In the genomic region with DNA sequence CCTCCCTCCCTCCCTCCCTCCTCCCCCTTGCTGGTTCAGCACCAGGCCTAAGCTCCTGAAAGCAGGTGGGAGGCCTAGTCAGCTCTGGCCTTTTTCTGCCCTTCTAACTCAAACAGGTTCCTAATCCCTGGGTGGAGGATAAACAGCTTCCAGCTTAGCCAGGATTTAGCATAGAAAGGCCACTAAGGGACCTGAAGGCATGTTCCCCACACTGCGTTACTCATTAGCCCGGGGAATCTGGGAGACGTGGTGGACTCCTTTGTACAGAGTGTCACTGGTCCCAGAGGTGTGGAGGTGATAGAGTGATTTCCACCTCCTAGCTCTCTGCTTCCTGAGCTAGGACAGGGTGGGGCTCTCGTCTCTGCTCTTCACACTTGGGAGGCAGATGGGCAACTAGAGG, we compare ENCODE assay signal across 21 mouse cellular contexts. TPM values are rescaled to one million over a fixed set of nuclear protein-coding genes. Genes with fewer than 3 reads are reported as not detected.
DNase-seq lines count a peak whose midpoint lies in the region; ATAC-seq and TF ChIP-seq lines count a peak whose summit lies in the region.
"Had no signal": no experiment of that assay in that cellular context is flagged by ENCODE, and none has a peak within 500 bp of the region (broad histone marks: within the 10 kb centered on the region; RNA-seq: fewer than 3 reads in every experiment).

No protein-coding gene starts in this region.

- no peak overlapping the region for H3K9ac ChIP-seq in intestine, embryonic 16.5 days (ENCODE audit: low read depth, low read length)
- no peak overlapping the region for H3K9ac ChIP-seq in intestine, postnatal 0 days (ENCODE audit: low read depth, low read length)
- no peak overlapping the region for H3K9ac ChIP-seq in stomach, postnatal 0 days (ENCODE audit: low read length)
- H3K9ac ChIP-seq: embryonic facial prominence, embryonic 12.5 days; limb, embryonic 15.5 days; liver, embryonic 15.5 days; midbrain, embryonic 15.5 days had no signal

- H3K4me2 ChIP-seq in intestine, embryonic 16.5 days (ENCODE audit: low read depth, low read length), result no peak overlapping the region
- H3K4me2 ChIP-seq in intestine, postnatal 0 days (replicated peaks; ENCODE audit: low read depth), result no peak overlapping the region
- H3K4me2 ChIP-seq in stomach, postnatal 0 days (replicated peaks; ENCODE audit: low read depth), result no peak overlapping the region
- H3K4me2 ChIP-seq: embryonic facial prominence, embryonic 12.5 days; limb, embryonic 15.5 days; liver, embryonic 15.5 days; midbrain, embryonic 15.5 days had no signal

- 46% methylated on average over 4 of the region's 4 CpGs for WGBS in intestine, embryonic 16.5 days
- 34% methylated on average over 4 of the region's 4 CpGs for WGBS in intestine, postnatal 0 days
- 32% methylated on average over 4 of the region's 4 CpGs for WGBS in stomach, postnatal 0 days

- DNase-seq in kidney, postnatal 36 days, result peak; percentile 48 to 52
- no peak for DNase-seq in kidney, adult 9 months
- DNase-seq in retina, postnatal 1 day, result peak; percentile 68
- no peak for DNase-seq in stomach, postnatal 0 days (ENCODE audit: low spot score)
- no peak for DNase-seq in gastrocnemius, postnatal 10 days
- DNase-seq: adrenal gland, postnatal 14 days; cerebellum, adult 2 months; cerebellum, postnatal 25 days; heart, postnatal 4 days; lung, postnatal 4 days; right cerebral cortex, postnatal 14 days; spleen, adult 18-20 months; thymus, adult 18-20 months; thymus, postnatal 36 days had no signal

- no peak overlapping the region for H3K27ac ChIP-seq in intestine, embryonic 16.5 days (ENCODE audit: low read length)
- no peak overlapping the region for H3K27ac ChIP-seq in intestine, postnatal 0 days (ENCODE audit: low read depth, low read length)
- no peak overlapping the region; the same call in 1 of the 2 replicates for H3K27ac ChIP-seq in stomach, postnatal 0 days (replicated peaks)
- H3K27ac ChIP-seq: embryonic facial prominence, embryonic 12.5 days; limb, embryonic 15.5 days; liver, embryonic 15.5 days; midbrain, embryonic 15.5 days had no signal

- peak; percentile 84 for TF ChIP-seq EP300 in stomach, postnatal 0 days (optimal IDR thresholded peaks at IDR 0.05)

- peaks cover 1% of the 10 kb centered on the region for H3K4me1 ChIP-seq in intestine, embryonic 16.5 days (ENCODE audit: control insufficient read depth, insufficient read depth, low read length)
- no peaks in the 10 kb centered on the region for H3K4me1 ChIP-seq in intestine, postnatal 0 days (replicated peaks; ENCODE audit: control insufficient read depth, insufficient read depth, low read length)
- no peaks in the 10 kb centered on the region; the same call in 1 of the 2 replicates for H3K4me1 ChIP-seq in stomach, postnatal 0 days (replicated peaks; ENCODE audit: control insufficient read depth, insufficient read depth)
- H3K4me1 ChIP-seq: liver, embryonic 15.5 days had no signal

- TF ChIP-seq CTCF in intestine, postnatal 0 days (IDR thresholded peaks at IDR 0.05; ENCODE audit: low read depth), result no peak
- TF ChIP-seq CTCF in stomach, postnatal 0 days (IDR thresholded peaks at IDR 0.05; ENCODE audit: low read depth), result no peak

- peak; percentile 55; the same call in 1 of the 2 replicates for ATAC-seq in intestine, embryonic 16.5 days
- no peak for ATAC-seq in intestine, postnatal 0 days
- peak; percentile 79 for ATAC-seq in stomach, postnatal 0 days (ENCODE audit: low FRiP score, low TSS enrichment)
- ATAC-seq: CD4-positive, CD25-positive, alpha-beta regulatory T cell, adult 4 months; midbrain, embryonic 15.5 days had no signal

- no peaks in the 10 kb centered on the region; the same call in 1 of the 2 replicates for H3K27me3 ChIP-seq in intestine, embryonic 16.5 days (replicated peaks; ENCODE audit: control insufficient read depth, insufficient read depth, low read length)
- peaks cover 4% of the 10 kb centered on the region; the same call in 1 of the 2 replicates for H3K27me3 ChIP-seq in intestine, postnatal 0 days (replicated peaks; ENCODE audit: control insufficient read depth, insufficient read depth, low read length)
- H3K27me3 ChIP-seq in stomach, postnatal 0 days (ENCODE audit: control insufficient read depth, insufficient read depth, low read length), result no peaks in the 10 kb centered on the region

- no peaks in the 10 kb centered on the region for H3K9me3 ChIP-seq in intestine, embryonic 16.5 days (ENCODE audit: control insufficient read depth, low read length)
- no peaks in the 10 kb centered on the region for H3K9me3 ChIP-seq in intestine, postnatal 0 days (ENCODE audit: control insufficient read depth)
- no peaks in the 10 kb centered on the region for H3K9me3 ChIP-seq in stomach, postnatal 0 days (ENCODE audit: control insufficient read depth, low read length)
- H3K9me3 ChIP-seq: embryonic facial prominence, embryonic 12.5 days; limb, embryonic 15.5 days; liver, embryonic 15.5 days; midbrain, embryonic 15.5 days had no signal

- no peak overlapping the region for H3K4me3 ChIP-seq in intestine, embryonic 16.5 days (ENCODE audit: low read length)
- H3K4me3 ChIP-seq in intestine, postnatal 0 days (ENCODE audit: low read depth, low read length), result no peak overlapping the region
- H3K4me3 ChIP-seq in stomach, postnatal 0 days (ENCODE audit: low read depth, low read length), result no peak overlapping the region
- H3K4me3 ChIP-seq: embryonic facial prominence, embryonic 12.5 days; limb, embryonic 15.5 days; liver, embryonic 15.5 days; midbrain, embryonic 15.5 days had no signal

- no peaks in the 10 kb centered on the region for H3K36me3 ChIP-seq in intestine, embryonic 16.5 days (ENCODE audit: control insufficient read depth, insufficient read depth, low read length)
- no peaks in the 10 kb centered on the region for H3K36me3 ChIP-seq in intestine, postnatal 0 days (ENCODE audit: control insufficient read depth, insufficient read depth)
- H3K36me3 ChIP-seq in stomach, postnatal 0 days (ENCODE audit: control insufficient read depth, insufficient read depth, low read length), result no peaks in the 10 kb centered on the region
- H3K36me3 ChIP-seq: embryonic facial prominence, embryonic 12.5 days; limb, embryonic 15.5 days; liver, embryonic 15.5 days; midbrain, embryonic 15.5 days had no signal

RNA-seq across cellular contexts. Expression of gene Smug1, which starts 57.0 kb away (rescaled TPM):
- polyA plus RNA-seq in intestine, embryonic 16.5 days (2015; fragmentation: Nextera tagmentation; extraction: Ambion mirVana), result 20.2 and 22.1 TPM in 2 replicates
- polyA plus RNA-seq in intestine, postnatal 0 days (2015; fragmentation: Nextera tagmentation; extraction: Ambion mirVana), result 8.6 and 9.2 TPM in 2 replicates
- polyA plus RNA-seq in stomach, postnatal 0 days (2015; fragmentation: Nextera tagmentation; extraction: Ambion mirVana), result 10.6 and 11.2 TPM in 2 replicates
- total RNA-seq in gastrocnemius, postnatal 10 days (2021), result 10 to 100 TPM; 10.5 to 12.2 TPM

Comparison
In these comparisons a context has a peak if more than half of its experiments do, and no peak if none do; other contexts are left out.
1. DNase-seq: peak in kidney, postnatal 36 days (2 of 2) and retina, postnatal 1 day (single experiment); none in kidney, adult 9 months (single experiment), stomach, postnatal 0 days (single experiment) and gastrocnemius, postnatal 10 days (single experiment).